Mouse (Mus musculus): ENCODE data around the gene Kalrn. TPM values are rescaled to one million over a fixed set of nuclear protein-coding genes. Genes with fewer than 3 reads are reported as not detected.

The Kalrn gene
- polyA plus RNA-seq, 1 experiment from 2014 or later: 30.5 TPM

- Histone ChIP-seq H3K36me3 (replicated peaks; ENCODE audit: control insufficient read depth, insufficient read depth) (no peaks in the 10 kb centered on the region), H3K9ac (no peak overlapping the region), H3K27ac (no peak overlapping the region), H3K4me2 (replicated peaks) (no peak overlapping the region), H3K27me3 (ENCODE audit: control insufficient read depth, insufficient read depth, low read length) (no peaks in the 10 kb centered on the region), H3K4me3 (replicated peaks; ENCODE audit: low read length) (no peak overlapping the region), H3K9me3 (ENCODE audit: control insufficient read depth, low read length) (no peaks in the 10 kb centered on the region), H3K4me1 (replicated peaks; ENCODE audit: control insufficient read depth, insufficient read depth, low read length) (peaks cover 13% of the 10 kb centered on the region)
- DNase-seq (ENCODE audit: low spot score) (no peak), ATAC-seq (ENCODE audit: low FRiP score) (no peak)
- 98% methylated on average over 2 of the region's 2 CpGs for WGBS
These were observed 31.0 kb downstream of the Kalrn start for GRCm38 (mm10) chr16:34542341-34542740.

- 64% methylated on average over 5 of the region's 5 CpGs for WGBS
- no peak overlapping the region for H3K4me2 ChIP-seq (replicated peaks)
- no peak overlapping the region for H3K9ac ChIP-seq
- DNase-seq (ENCODE audit: low spot score) (no peak), ATAC-seq (ENCODE audit: low FRiP score) (no peak)
- no peak overlapping the region for H3K4me3 ChIP-seq (replicated peaks; ENCODE audit: low read length)
- no peak overlapping the region for H3K27ac ChIP-seq
- no peaks in the 10 kb centered on the region for H3K27me3 ChIP-seq (ENCODE audit: control insufficient read depth, insufficient read depth, low read length)
- no peaks in the 10 kb centered on the region for H3K36me3 ChIP-seq (replicated peaks; ENCODE audit: control insufficient read depth, insufficient read depth)
- H3K9me3 ChIP-seq (ENCODE audit: control insufficient read depth, low read length): no peaks in the 10 kb centered on the region
- peaks cover 19% of the 10 kb centered on the region for H3K4me1 ChIP-seq (replicated peaks; ENCODE audit: control insufficient read depth, insufficient read depth, low read length)
These were observed 34.6 kb downstream of the Kalrn start for GRCm38 (mm10) chr16:34538679-34539185.

GRCm38 (mm10) chr16:34536300-34536699 is 37.0 kb downstream of the Kalrn start:
- Histone ChIP-seq H3K9me3 (ENCODE audit: control insufficient read depth, low read length) (no peaks in the 10 kb centered on the region), H3K4me3 (replicated peaks; ENCODE audit: low read length) (no peak overlapping the region), H3K27me3 (ENCODE audit: control insufficient read depth, insufficient read depth, low read length) (no peaks in the 10 kb centered on the region), H3K36me3 (replicated peaks; ENCODE audit: control insufficient read depth, insufficient read depth) (no peaks in the 10 kb centered on the region), H3K4me2 (replicated peaks) (no peak overlapping the region), H3K4me1 (replicated peaks; ENCODE audit: control insufficient read depth, insufficient read depth, low read length) (peaks cover 19% of the 10 kb centered on the region), H3K9ac (no peak overlapping the region), H3K27ac (no peak overlapping the region)
- DNase-seq (ENCODE audit: low spot score): peak; percentile 63
- WGBS: 61% methylated on average over 6 of the region's 6 CpGs
- no peak for ATAC-seq (ENCODE audit: low FRiP score)

- no peak for DNase-seq (ENCODE audit: low spot score)
- WGBS: 64% methylated on average over 7 of the region's 7 CpGs
These were observed 38.2 kb downstream of the Kalrn start for GRCm38 (mm10) chr16:34535135-34535534.

GRCm38 (mm10) chr16:34531506-34531905 is 41.8 kb downstream of the Kalrn start:
- no peaks in the 10 kb centered on the region for H3K9me3 ChIP-seq (ENCODE audit: control insufficient read depth, low read length)
- no peaks in the 10 kb centered on the region for H3K27me3 ChIP-seq (ENCODE audit: control insufficient read depth, insufficient read depth, low read length)
- DNase-seq (ENCODE audit: low spot score) (peak; percentile 64), ATAC-seq (ENCODE audit: low FRiP score) (no peak)
- no peak overlapping the region for H3K4me3 ChIP-seq (replicated peaks; ENCODE audit: low read length)
- no peak overlapping the region for H3K9ac ChIP-seq
- WGBS: 0% methylated on average over 1 of the region's 1 CpGs
- no peaks in the 10 kb centered on the region for H3K36me3 ChIP-seq (replicated peaks; ENCODE audit: control insufficient read depth, insufficient read depth)
- H3K27ac ChIP-seq: no peak overlapping the region
- peaks cover 16% of the 10 kb centered on the region; the same call in 1 of the 2 replicates for H3K4me1 ChIP-seq (replicated peaks; ENCODE audit: control insufficient read depth, insufficient read depth, low read length)
- no peak overlapping the region for H3K4me2 ChIP-seq (replicated peaks)

More at GRCm38 (mm10) chr16:34535135-34535534, 38.2 kb downstream of the Kalrn start:
- H3K9ac ChIP-seq: no peak overlapping the region
- H3K27ac ChIP-seq: no peak overlapping the region
- H3K9me3 ChIP-seq (ENCODE audit: control insufficient read depth, low read length): no peaks in the 10 kb centered on the region
- no peaks in the 10 kb centered on the region for H3K27me3 ChIP-seq (ENCODE audit: control insufficient read depth, insufficient read depth, low read length)
- H3K36me3 ChIP-seq (replicated peaks; ENCODE audit: control insufficient read depth, insufficient read depth): no peaks in the 10 kb centered on the region
- no peak for ATAC-seq (ENCODE audit: low FRiP score)
- H3K4me2 ChIP-seq (replicated peaks): no peak overlapping the region
- H3K4me3 ChIP-seq (replicated peaks; ENCODE audit: low read length): no peak overlapping the region
- H3K4me1 ChIP-seq (replicated peaks; ENCODE audit: control insufficient read depth, insufficient read depth, low read length): peaks cover 19% of the 10 kb centered on the region

GRCm38 (mm10) chr16:34530029-34530428 is 43.3 kb downstream of the Kalrn start:
- H3K27me3 ChIP-seq (ENCODE audit: control insufficient read depth, insufficient read depth, low read length): no peaks in the 10 kb centered on the region
- DNase-seq (ENCODE audit: low spot score) (no peak), ATAC-seq (ENCODE audit: low FRiP score) (no peak)
- H3K27ac ChIP-seq: no peak overlapping the region
- H3K9ac ChIP-seq: no peak overlapping the region
- H3K4me1 ChIP-seq (replicated peaks; ENCODE audit: control insufficient read depth, insufficient read depth, low read length): peaks cover 7% of the 10 kb centered on the region; the same call in 1 of the 2 replicates
- no peaks in the 10 kb centered on the region for H3K36me3 ChIP-seq (replicated peaks; ENCODE audit: control insufficient read depth, insufficient read depth)
- 87% methylated on average over 5 of the region's 5 CpGs for WGBS
- no peak overlapping the region for H3K4me3 ChIP-seq (replicated peaks; ENCODE audit: low read length)
- no peaks in the 10 kb centered on the region for H3K9me3 ChIP-seq (ENCODE audit: control insufficient read depth, low read length)
- no peak overlapping the region for H3K4me2 ChIP-seq (replicated peaks)

- Histone ChIP-seq H3K27ac (no peak overlapping the region), H3K4me2 (replicated peaks) (no peak overlapping the region), H3K9me3 (ENCODE audit: control insufficient read depth, low read length) (no peaks in the 10 kb centered on the region), H3K4me3 (replicated peaks; ENCODE audit: low read length) (no peak overlapping the region), H3K9ac (no peak overlapping the region), H3K27me3 (ENCODE audit: control insufficient read depth, insufficient read depth, low read length) (no peaks in the 10 kb centered on the region), H3K4me1 (replicated peaks; ENCODE audit: control insufficient read depth, insufficient read depth, low read length) (peaks cover 5% of the 10 kb centered on the region; the same call in 1 of the 2 replicates), H3K36me3 (replicated peaks; ENCODE audit: control insufficient read depth, insufficient read depth) (no peaks in the 10 kb centered on the region)
- no peak for ATAC-seq (ENCODE audit: low FRiP score)
- no peak for DNase-seq (ENCODE audit: low spot score)
- 88% methylated on average over 5 of the region's 5 CpGs for WGBS
These were observed 44.9 kb downstream of the Kalrn start for GRCm38 (mm10) chr16:34528234-34528983.

- Histone ChIP-seq H3K4me2 (replicated peaks) (no peak overlapping the region), H3K27me3 (ENCODE audit: control insufficient read depth, insufficient read depth, low read length) (no peaks in the 10 kb centered on the region), H3K9ac (no peak overlapping the region), H3K4me3 (replicated peaks; ENCODE audit: low read length) (no peak overlapping the region), H3K9me3 (ENCODE audit: control insufficient read depth, low read length) (no peaks in the 10 kb centered on the region), H3K36me3 (replicated peaks; ENCODE audit: control insufficient read depth, insufficient read depth) (no peaks in the 10 kb centered on the region), H3K27ac (no peak overlapping the region), H3K4me1 (replicated peaks; ENCODE audit: control insufficient read depth, insufficient read depth, low read length) (peaks cover 5% of the 10 kb centered on the region; the same call in 1 of the 2 replicates)
- 64% methylated on average over 7 of the region's 7 CpGs for WGBS
- no peak for DNase-seq (ENCODE audit: low spot score)
- ATAC-seq (ENCODE audit: low FRiP score): no peak
These were observed 47.0 kb downstream of the Kalrn start for GRCm38 (mm10) chr16:34526378-34526777.

- ATAC-seq (ENCODE audit: low FRiP score): no peak
- DNase-seq (ENCODE audit: low spot score): no peak
- no peaks in the 10 kb centered on the region for H3K9me3 ChIP-seq (ENCODE audit: control insufficient read depth, low read length)
These were observed 47.5 kb downstream of the Kalrn start for GRCm38 (mm10) chr16:34525866-34526265.

More at GRCm38 (mm10) chr16:34525866-34526265, 47.5 kb downstream of the Kalrn start:
- H3K36me3 ChIP-seq (replicated peaks; ENCODE audit: control insufficient read depth, insufficient read depth): no peaks in the 10 kb centered on the region
- no peak overlapping the region for H3K27ac ChIP-seq
- peaks cover 5% of the 10 kb centered on the region; the same call in 1 of the 2 replicates for H3K4me1 ChIP-seq (replicated peaks; ENCODE audit: control insufficient read depth, insufficient read depth, low read length)
- WGBS: 70% methylated on average over 8 of the region's 8 CpGs
- no peak overlapping the region for H3K4me3 ChIP-seq (replicated peaks; ENCODE audit: low read length)
- H3K9ac ChIP-seq: no peak overlapping the region
- H3K27me3 ChIP-seq (ENCODE audit: control insufficient read depth, insufficient read depth, low read length): no peaks in the 10 kb centered on the region
- H3K4me2 ChIP-seq (replicated peaks): no peak overlapping the region

Measured in hindbrain, embryonic 14.5 days (tissue).